Mouse (Mus musculus): ENCODE measurements around the gene Cd3d.

The Cd3d gene

GRCm38 (mm10) chr9:44983001-44983400 is 1.4 kb downstream of the Cd3d start:
- TF ChIP-seq GATA4 (IDR thresholded peaks at IDR 0.05; ENCODE audit: insufficient replicate concordance, low read length): no peak

DNA sequence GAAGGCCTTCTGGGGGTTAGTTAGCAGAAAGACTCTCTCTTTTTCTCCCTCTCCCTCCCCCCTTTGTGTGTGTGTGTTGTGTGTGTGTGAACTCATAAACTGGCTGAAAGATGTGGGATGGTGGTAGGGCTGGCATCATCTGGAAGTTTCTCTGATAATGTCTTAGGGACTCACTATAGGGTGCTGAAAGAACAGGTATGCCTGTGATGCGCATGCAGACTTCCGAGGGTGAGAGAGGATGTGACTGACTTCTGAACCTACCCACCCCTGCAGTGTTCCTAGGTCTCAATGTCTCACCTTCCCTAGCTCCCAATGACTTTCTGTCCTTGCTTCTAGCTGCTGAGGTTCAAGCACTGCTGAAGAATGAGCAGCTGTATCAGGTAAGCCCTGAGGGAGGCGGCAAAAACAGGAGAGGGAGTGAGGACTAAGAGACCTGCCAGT is 4.2 kb downstream of the Cd3d start:
- TF ChIP-seq GATA4 (IDR thresholded peaks at IDR 0.05; ENCODE audit: insufficient replicate concordance, low read length): no peak

- TF ChIP-seq GATA4 (IDR thresholded peaks at IDR 0.05; ENCODE audit: insufficient replicate concordance, low read length): peak; percentile 14; the same call in 1 of the 2 replicates
Measured at GRCm38 (mm10) chr9:44986242-44986781, 4.7 kb downstream of the Cd3d start.

DNA sequence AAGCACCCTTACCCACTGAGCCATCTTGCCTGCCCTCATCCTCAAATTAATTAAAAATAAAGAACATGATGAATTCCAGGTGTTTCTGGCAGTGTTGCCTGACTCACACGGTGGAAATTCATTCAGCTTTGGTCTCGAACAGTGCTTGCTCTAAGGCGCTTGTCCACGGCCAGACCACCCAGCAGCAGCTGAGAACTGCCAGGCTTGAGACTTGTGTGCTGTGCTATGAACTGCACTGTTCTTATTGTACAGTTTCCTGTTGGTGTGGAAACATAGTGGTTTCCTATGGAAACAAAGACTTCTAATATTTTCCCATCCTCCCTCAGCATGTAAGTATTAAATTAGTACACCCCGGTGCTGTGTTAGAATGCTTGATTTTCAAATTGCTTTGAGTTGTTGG is 5.4 kb downstream of the Cd3d start:
- no peak for TF ChIP-seq GATA4 (IDR thresholded peaks at IDR 0.05; ENCODE audit: insufficient replicate concordance, low read length)

DNA sequence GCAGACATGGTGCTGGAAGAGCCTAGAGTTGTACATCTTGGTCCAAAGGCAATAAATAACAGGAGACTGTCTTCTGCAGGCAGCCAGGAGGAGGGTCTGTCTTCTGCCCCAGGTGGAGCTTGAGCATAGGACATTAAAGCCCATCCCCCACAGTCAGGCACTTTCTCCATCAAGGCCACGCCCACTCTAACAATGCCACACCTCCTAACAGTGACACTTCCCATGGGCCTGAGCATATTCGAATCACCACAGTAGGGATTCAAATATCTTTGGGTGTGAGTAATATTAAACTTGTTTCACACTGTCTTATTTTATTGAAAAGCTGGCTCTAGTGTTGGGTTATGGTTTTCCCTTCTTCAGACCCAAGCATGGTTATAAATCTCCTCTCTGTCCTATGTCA is 10.2 kb downstream of the Cd3d start:
- TF ChIP-seq GATA4 (IDR thresholded peaks at IDR 0.05; ENCODE audit: insufficient replicate concordance, low read length): no peak

DNA sequence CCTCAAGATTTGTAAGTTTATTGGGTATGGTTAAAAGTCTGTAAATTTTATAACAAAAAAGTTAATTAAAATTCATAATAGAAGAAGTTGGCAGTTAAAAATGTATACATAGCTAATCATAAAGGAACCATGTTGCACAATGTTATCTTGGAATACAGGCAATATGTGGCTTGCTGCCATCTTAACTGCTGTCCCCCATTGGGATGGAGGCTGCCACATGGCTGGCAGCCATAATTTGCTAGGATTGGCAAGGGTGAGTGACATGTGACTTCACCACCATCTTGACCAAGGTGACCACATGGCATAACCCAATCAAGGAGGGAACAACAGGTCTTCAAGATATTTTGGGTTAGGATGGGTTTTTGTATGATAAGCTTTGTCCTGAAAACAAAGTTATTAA is 10.7 kb downstream of the Cd3d start:
- no peak for TF ChIP-seq GATA4 (IDR thresholded peaks at IDR 0.05; ENCODE audit: insufficient replicate concordance, low read length)

GRCm38 (mm10) chr9:44993268-44993667 is 11.7 kb downstream of the Cd3d start:
- no peak for TF ChIP-seq GATA4 (IDR thresholded peaks at IDR 0.05; ENCODE audit: insufficient replicate concordance, low read length)

DNA sequence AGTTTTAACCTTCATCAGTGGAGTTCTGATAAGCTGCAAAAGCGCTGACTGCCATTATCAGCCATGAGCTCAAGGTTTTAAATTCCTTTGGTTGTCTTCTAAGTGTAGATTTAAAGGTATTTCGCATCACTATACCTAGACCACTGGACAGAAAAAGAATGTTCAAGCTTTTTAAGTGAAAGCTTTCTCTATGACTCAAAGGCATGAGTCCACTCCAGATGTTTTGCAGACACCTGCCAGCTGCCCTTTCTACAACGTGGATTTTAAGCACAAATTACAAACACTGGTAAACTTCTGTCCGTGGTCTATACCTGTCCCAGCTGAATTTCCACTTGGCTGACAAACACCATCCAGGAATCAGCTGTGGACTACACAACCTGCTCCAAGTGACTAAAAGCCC is 13.4 kb downstream of the Cd3d start:
- no peak for TF ChIP-seq GATA4 (IDR thresholded peaks at IDR 0.05; ENCODE audit: insufficient replicate concordance, low read length)

- no peak for TF ChIP-seq GATA4 (IDR thresholded peaks at IDR 0.05; ENCODE audit: insufficient replicate concordance, low read length)
Measured at GRCm38 (mm10) chr9:44996590-44996989, 15.0 kb downstream of the Cd3d start.

GRCm38 (mm10) chr9:44998138-44998537 is 16.6 kb downstream of the Cd3d start:
- TF ChIP-seq GATA4 (IDR thresholded peaks at IDR 0.05; ENCODE audit: insufficient replicate concordance, low read length): no peak

- TF ChIP-seq GATA4 (IDR thresholded peaks at IDR 0.05; ENCODE audit: insufficient replicate concordance, low read length): no peak
Measured at GRCm38 (mm10) chr9:44999171-44999570, 17.6 kb downstream of the Cd3d start.

GRCm38 (mm10) chr9:44999776-45000175 is 18.2 kb downstream of the Cd3d start:
- TF ChIP-seq GATA4 (IDR thresholded peaks at IDR 0.05; ENCODE audit: insufficient replicate concordance, low read length): no peak

DNA sequence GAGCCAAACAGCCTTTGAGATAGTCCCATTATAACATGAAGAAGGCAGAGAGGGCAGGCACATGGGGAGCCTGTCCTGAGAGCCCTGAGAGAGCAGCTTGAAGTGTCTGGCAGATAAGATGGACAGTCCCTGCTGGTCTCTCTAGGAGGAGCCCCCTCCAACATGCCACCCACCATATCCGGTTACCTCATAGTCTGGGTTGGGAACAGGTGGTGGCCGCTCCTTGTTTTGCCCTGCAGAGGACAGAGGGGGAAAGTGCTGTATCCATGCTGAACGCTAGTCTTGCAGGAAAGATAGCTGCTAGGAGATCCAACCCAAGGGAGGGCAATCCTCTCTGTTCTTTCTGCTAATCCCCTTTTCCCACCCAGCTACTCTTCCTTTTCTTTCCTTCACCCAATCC is 18.7 kb downstream of the Cd3d start:
- no peak for TF ChIP-seq GATA4 (IDR thresholded peaks at IDR 0.05; ENCODE audit: insufficient replicate concordance, low read length)

- no peak for TF ChIP-seq GATA4 (IDR thresholded peaks at IDR 0.05; ENCODE audit: insufficient replicate concordance, low read length)
Measured at GRCm38 (mm10) chr9:45007404-45007803, 25.8 kb downstream of the Cd3d start.

DNA sequence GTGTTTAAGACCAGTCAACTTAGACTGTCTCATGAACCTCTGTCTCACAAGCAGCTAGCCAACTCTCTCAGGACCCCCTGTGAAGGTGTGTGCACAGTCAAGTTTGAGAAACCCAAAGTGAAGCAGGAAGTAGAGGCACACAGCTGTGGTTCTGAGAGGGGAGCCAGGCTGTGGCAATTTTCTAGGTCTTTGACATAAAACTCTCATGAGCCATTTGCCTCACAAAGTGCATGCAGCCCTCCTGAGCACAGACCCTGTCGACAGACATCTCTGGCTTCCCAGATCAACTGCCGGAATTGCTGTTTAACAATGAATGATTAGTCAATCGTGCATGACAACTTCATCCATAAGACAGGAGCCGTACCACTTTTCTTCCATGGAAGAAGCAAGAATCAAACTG is 26.8 kb downstream of the Cd3d start:
- TF ChIP-seq GATA4 (IDR thresholded peaks at IDR 0.05; ENCODE audit: insufficient replicate concordance, low read length): no peak

DNA sequence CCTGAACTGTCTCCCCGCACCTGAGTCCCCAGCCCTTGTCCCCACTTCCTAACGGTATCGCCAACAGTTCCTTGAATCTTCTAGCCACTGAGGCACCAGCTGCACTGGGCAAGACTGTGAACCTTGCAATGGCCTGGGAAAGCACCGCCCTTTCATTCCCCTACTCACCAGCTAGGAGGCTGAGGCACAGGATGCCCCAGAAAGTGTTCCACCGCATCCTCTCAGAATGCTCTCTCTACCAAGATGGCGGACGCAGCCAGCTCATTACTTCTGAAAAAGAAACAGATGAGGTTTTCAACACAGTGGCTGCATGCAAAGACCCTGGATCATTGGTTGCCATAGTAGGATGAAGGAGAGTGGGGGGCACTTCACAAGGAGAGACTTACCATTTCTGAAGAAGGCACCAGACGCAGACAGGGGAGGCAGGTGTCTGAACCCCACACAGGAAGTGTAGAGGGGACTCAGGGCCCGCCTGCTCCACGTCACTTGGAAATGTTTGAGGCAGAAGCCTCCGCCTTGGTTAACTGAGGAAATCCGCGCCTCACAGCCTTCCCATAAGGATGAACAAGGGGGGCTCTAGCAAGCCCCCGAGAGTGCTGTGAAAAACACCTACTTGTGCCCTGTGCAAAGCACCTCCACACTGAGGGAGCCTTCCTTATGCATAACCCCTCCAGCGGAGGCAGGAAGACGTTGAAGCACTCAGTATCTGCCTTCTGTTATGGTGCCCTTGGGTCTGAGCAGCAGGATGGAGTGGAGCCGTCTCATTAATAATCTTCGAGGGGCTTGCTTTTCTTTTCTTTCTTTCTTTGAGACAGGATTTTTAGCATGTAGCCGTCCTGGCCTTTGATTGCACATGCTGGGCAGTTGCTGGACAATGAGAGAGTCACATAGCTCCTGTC is 27.8 kb downstream of the Cd3d start, which contains the start of gene Cd3e:
Cd3e (minus strand) TSS at position 448 of the 899 bp plus-strand sequence.
- no peak for TF ChIP-seq GATA4 (IDR thresholded peaks at IDR 0.05; ENCODE audit: insufficient replicate concordance, low read length)

Data from liver, adult (tissue).